8 mouse cellular contexts compared by ENCODE assay signal in the genomic region with DNA sequence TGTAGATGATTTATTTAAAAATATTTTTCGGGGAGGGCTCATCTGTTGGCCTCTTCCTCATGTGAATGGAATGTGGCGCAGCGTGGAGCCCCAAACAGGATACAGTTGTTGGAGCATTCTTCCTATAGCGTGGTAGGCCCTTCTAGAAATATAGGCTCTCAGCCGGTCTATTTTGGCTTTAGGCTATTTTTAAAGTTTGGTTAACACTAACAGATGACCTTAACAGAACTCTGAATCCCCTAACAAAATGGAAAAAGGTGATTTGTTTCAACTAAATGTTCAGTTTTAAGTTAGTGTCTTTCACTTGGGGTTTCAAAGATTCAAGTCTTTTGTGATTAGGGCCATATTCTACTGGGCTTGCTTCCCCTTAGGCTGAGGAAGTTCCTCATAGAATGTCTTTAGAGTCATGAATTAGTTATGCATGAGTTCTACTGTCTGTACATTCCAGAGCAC.
DNase-seq lines count a peak whose midpoint lies in the region; ATAC-seq lines count a peak whose summit lies in the region.

No protein-coding gene starts in this region.

- H3K9ac ChIP-seq in forebrain, embryonic 16.5 days (replicated peaks; ENCODE audit: low read depth, low read length), result peak overlapping the region; percentile 45
- H3K9ac ChIP-seq in kidney, embryonic 16.5 days (replicated peaks; ENCODE audit: low read length), result peak overlapping the region; percentile 67

- H3K36me3 ChIP-seq in forebrain, embryonic 16.5 days (ENCODE audit: control insufficient read depth, insufficient read depth), result no peaks in the 10 kb centered on the region
- 0 out of 2 replicates have a peak, but pooled peaks cover 2% of the 10 kb centered on the region for H3K36me3 ChIP-seq in kidney, embryonic 16.5 days (ENCODE audit: insufficient read depth, low read length)
- peaks cover 14% of the 10 kb centered on the region for H3K36me3 ChIP-seq in midbrain, embryonic 10.5 days

- DNase-seq in adipocyte (ENCODE audit: low spot score), result peak; percentile 49
- DNase-seq in midbrain, embryonic 10.5 days (ENCODE audit: low spot score), result peak; percentile 27
- no peak for DNase-seq in frontal cortex, adult 2 months (ENCODE audit: extremely low spot score in 1 of 2, low spot score in 1 of 2)
- DNase-seq in spleen, postnatal 10 days (ENCODE audit: low spot score in 2 of 2), result no peak

- peak; percentile 2 for ATAC-seq in CD4-positive, CD25-positive, alpha-beta regulatory T cell, adult 4 months
- no peak for ATAC-seq in forebrain, embryonic 16.5 days
- no peak for ATAC-seq in kidney, embryonic 16.5 days (ENCODE audit: low FRiP score, low TSS enrichment)
- ATAC-seq in erythroid progenitor cell, adult 5-6 weeks (replicated peaks; ENCODE audit: low FRiP score, poor library complexity, severe bottlenecking), result no peak

- no peaks in the 10 kb centered on the region for H3K9me3 ChIP-seq in forebrain, embryonic 16.5 days (ENCODE audit: control insufficient read depth, low read length)
- H3K9me3 ChIP-seq in kidney, embryonic 16.5 days (ENCODE audit: low read length), result no peaks in the 10 kb centered on the region
- H3K9me3 ChIP-seq in midbrain, embryonic 10.5 days (replicated peaks), result no peaks in the 10 kb centered on the region

- no peaks in the 10 kb centered on the region for H3K27me3 ChIP-seq in forebrain, embryonic 16.5 days (replicated peaks; ENCODE audit: control insufficient read depth, insufficient read depth, low read length)
- no peaks in the 10 kb centered on the region for H3K27me3 ChIP-seq in kidney, embryonic 16.5 days (ENCODE audit: insufficient read depth, low read length)
- no peaks in the 10 kb centered on the region for H3K27me3 ChIP-seq in midbrain, embryonic 10.5 days (ENCODE audit: low read depth, poor library complexity, severe bottlenecking)

- no peak overlapping the region for H3K27ac ChIP-seq in forebrain, embryonic 16.5 days (ENCODE audit: low read length)
- peak overlapping the region; percentile 82 for H3K27ac ChIP-seq in kidney, embryonic 16.5 days (ENCODE audit: low read length)
- peak overlapping the region; percentile 89 for H3K27ac ChIP-seq in midbrain, embryonic 10.5 days (replicated peaks)

- H3K4me3 ChIP-seq in forebrain, embryonic 16.5 days (replicated peaks; ENCODE audit: low read length), result peak overlapping the region; percentile 42
- peak overlapping the region; percentile 51 for H3K4me3 ChIP-seq in kidney, embryonic 16.5 days (ENCODE audit: low read length)
- H3K4me3 ChIP-seq in midbrain, embryonic 10.5 days, result peak overlapping the region; percentile 59

- peaks cover 19% of the 10 kb centered on the region for H3K4me1 ChIP-seq in forebrain, embryonic 16.5 days (replicated peaks; ENCODE audit: control insufficient read depth, insufficient read depth, low read length)
- peaks cover 29% of the 10 kb centered on the region for H3K4me1 ChIP-seq in kidney, embryonic 16.5 days (ENCODE audit: insufficient read depth, low read length)
- H3K4me1 ChIP-seq in midbrain, embryonic 10.5 days, result peaks cover 53% of the 10 kb centered on the region

- 12% methylated on average over 5 of the region's 5 CpGs for WGBS in forebrain, embryonic 16.5 days
- WGBS in kidney, embryonic 16.5 days, result 8% methylated on average over 5 of the region's 5 CpGs
- 7% methylated on average over 5 of the region's 5 CpGs for WGBS in midbrain, embryonic 10.5 days

- H3K4me2 ChIP-seq in forebrain, embryonic 16.5 days (ENCODE audit: low read length), result peak overlapping the region; percentile 66
- peak overlapping the region; percentile 71 for H3K4me2 ChIP-seq in kidney, embryonic 16.5 days (replicated peaks; ENCODE audit: low read depth, low read length)

Comparison
In these comparisons a context has a peak if more than half of its experiments do, and no peak if none do; other contexts are left out.
1. DNase-seq: peak in adipocyte (single experiment) and midbrain, embryonic 10.5 days (single experiment); none in frontal cortex, adult 2 months (0 of 2) and spleen, postnatal 10 days (0 of 2).
2. Peak in every context shown above with its lines, with median percentiles within 50 percentile points of each other: H3K4me3 ChIP-seq.